Mouse (Mus musculus) kidney, adult 8-10 months (tissue): ENCODE measurements around the gene Cpsf6.

Source experiments
- DNase-seq, 2 experiments: peaks; one replicate each; pipeline ENCODE4 v3.0.0; 2022

The Cpsf6 gene

GRCm38 (mm10) chr10:117384386-117385085 is 4.7 kb upstream of the Cpsf6 start:
- no peak for DNase-seq

GRCm38 (mm10) chr10:117383941-117384340 is 4.1 kb upstream of the Cpsf6 start:
- DNase-seq = no peak

- no peak for DNase-seq
Measured at GRCm38 (mm10) chr10:117382996-117383550, 3.3 kb upstream of the Cpsf6 start.

GRCm38 (mm10) chr10:117382146-117382545 is 2.3 kb upstream of the Cpsf6 start:
- no peak for DNase-seq

- no peak for DNase-seq
Measured at GRCm38 (mm10) chr10:117380721-117381570, 1.1 kb upstream of the Cpsf6 start.

GRCm38 (mm10) chr10:117379441-117379840 is 374 bp downstream of the Cpsf6 start:
- no peak for DNase-seq

GRCm38 (mm10) chr10:117378642-117379041 is 1.2 kb downstream of the Cpsf6 start:
- DNase-seq = no peak

GRCm38 (mm10) chr10:117378291-117378555 is 1.6 kb downstream of the Cpsf6 start:
- DNase-seq = no peak

- no peak for DNase-seq
Measured at GRCm38 (mm10) chr10:117377431-117378290, 2.2 kb downstream of the Cpsf6 start.

- peak; percentile 89 to 92 for DNase-seq
Measured at GRCm38 (mm10) chr10:117376580-117377189, 3.1 kb downstream of the Cpsf6 start.

- DNase-seq = peak; percentile 26 to 35
Measured at GRCm38 (mm10) chr10:117375841-117376579, 3.8 kb downstream of the Cpsf6 start.

- DNase-seq = no peak
Measured at GRCm38 (mm10) chr10:117375163-117375562, 4.7 kb downstream of the Cpsf6 start.

GRCm38 (mm10) chr10:117363106-117363505 is 16.7 kb downstream of the Cpsf6 start:
- DNase-seq = peak; percentile 22 to 41

- DNase-seq = no peak
Measured at GRCm38 (mm10) chr10:117358891-117359290, 20.9 kb downstream of the Cpsf6 start.

GRCm38 (mm10) chr10:117343000-117343399 is 36.8 kb downstream of the Cpsf6 start:
- DNase-seq = no peak

GRCm38 (mm10) chr10:117342406-117342805 is 37.4 kb downstream of the Cpsf6 start:
- DNase-seq = no peak

- no peak for DNase-seq
Measured at GRCm38 (mm10) chr10:117341029-117341428, 38.8 kb downstream of the Cpsf6 start.

- DNase-seq = no peak
Measured at GRCm38 (mm10) chr10:117339241-117339640, 40.6 kb downstream of the Cpsf6 start.

- DNase-seq = no peak
Measured at GRCm38 (mm10) chr10:117337946-117338345, 41.9 kb downstream of the Cpsf6 start.

- no peak for DNase-seq
Measured at GRCm38 (mm10) chr10:117335649-117336048, 44.2 kb downstream of the Cpsf6 start.

- DNase-seq = peak in 1 of 2 experiments; percentile 11
Measured at GRCm38 (mm10) chr10:117330521-117330920, 49.3 kb downstream of the Cpsf6 start.

GRCm38 (mm10) chr10:117323782-117324181 is 56.0 kb downstream of the Cpsf6 start:
- no peak for DNase-seq
